Mouse (Mus musculus): Measurements from ENCODE around the gene Sc5d.

GRCm38 (mm10) chr9:42217685-42218084 lies 46.4 kb downstream of the Sc5d start:
- TF ChIP-seq CTCF (IDR thresholded peaks at IDR 0.05; ENCODE audit: low read depth): no peak
- no peak for TF ChIP-seq EP300 (IDR thresholded peaks at IDR 0.05; ENCODE audit: low read depth)

All from heart, postnatal 0 days (tissue).